Mouse (Mus musculus) MN1 (cell line): ENCODE measurements around the gene Pabpc1l.
"Not testable (repeated sequence)": the region's sequence is repeated elsewhere in the genome, so short reads cannot be mapped to it uniquely, and the experiment has no call there.

ENCODE experiments used
- DNase-seq: peaks from one replicate; pipeline ENCODE4 v3.0.0-alpha.2; 2016; ENCODE audit warnings: low spot score

Gene Pabpc1l

GRCm38 (mm10) chr2:164038407-164039028, 13.3 kb downstream of the Pabpc1l start:
- no peak for DNase-seq

- no peak for DNase-seq
Measured at GRCm38 (mm10) chr2:164040949-164041348, 15.7 kb downstream of the Pabpc1l start.

GRCm38 (mm10) chr2:164041523-164041922, 16.3 kb downstream of the Pabpc1l start:
- no peak for DNase-seq

- no peak for DNase-seq
Measured at GRCm38 (mm10) chr2:164047197-164047690, 22.0 kb downstream of the Pabpc1l start.

GRCm38 (mm10) chr2:164053767-164054166, 28.5 kb downstream of the Pabpc1l start:
- DNase-seq = peak; percentile 48

- DNase-seq = no peak
Measured at GRCm38 (mm10) chr2:164054671-164055070, 29.4 kb downstream of the Pabpc1l start.

GRCm38 (mm10) chr2:164059634-164060235, 34.5 kb downstream of the Pabpc1l start:
- no peak for DNase-seq

- DNase-seq = peak; percentile 49
Measured at GRCm38 (mm10) chr2:164070142-164070764, 45.0 kb downstream of the Pabpc1l start, which contains the start of gene Stk4. Gene Stk4 (plus strand): TSS chr2:164070322.

GRCm38 (mm10) chr2:164070765-164071436, 45.7 kb downstream of the Pabpc1l start, which contains the start of gene Tomm34:
Gene Tomm34 (minus strand): TSS chr2:164071169.
- DNase-seq = peak; percentile 95

- not testable (repeated sequence) for DNase-seq
Measured at GRCm38 (mm10) chr2:164071437-164071820, 46.2 kb downstream of the Pabpc1l start.

- DNase-seq = no peak
Measured at GRCm38 (mm10) chr2:164072109-164072508, 46.9 kb downstream of the Pabpc1l start.

GRCm38 (mm10) chr2:164073120-164073519, 47.9 kb downstream of the Pabpc1l start:
- no peak for DNase-seq

- DNase-seq = peak; percentile 98
Measured at GRCm38 (mm10) chr2:164073918-164074578, 48.8 kb downstream of the Pabpc1l start.

- peak; percentile 17 for DNase-seq
Measured at GRCm38 (mm10) chr2:164075088-164075487, 49.8 kb downstream of the Pabpc1l start.

- no peak for DNase-seq
Measured at GRCm38 (mm10) chr2:164076874-164077425, 51.7 kb downstream of the Pabpc1l start.

GRCm38 (mm10) chr2:164077875-164078274, 52.6 kb downstream of the Pabpc1l start:
- DNase-seq = no peak

- no peak for DNase-seq
Measured at GRCm38 (mm10) chr2:164079488-164079887, 54.2 kb downstream of the Pabpc1l start.

GRCm38 (mm10) chr2:164081577-164081976, 56.3 kb downstream of the Pabpc1l start:
- no peak for DNase-seq

- DNase-seq = no peak
Measured at GRCm38 (mm10) chr2:164082175-164082574, 56.9 kb downstream of the Pabpc1l start.

- no peak for DNase-seq
Measured at GRCm38 (mm10) chr2:164083609-164084341, 58.5 kb downstream of the Pabpc1l start.

- DNase-seq = no peak
Measured at GRCm38 (mm10) chr2:164084342-164084700, 59.1 kb downstream of the Pabpc1l start.
